ENCODE assay signal across 16 mouse cellular contexts in genomic region chr11:100322591-100323258, GRCm38 (mm10). TPM values are rescaled to one million over a fixed set of nuclear protein-coding genes. Genes with fewer than 3 reads are reported as not detected.
DNase-seq lines count a peak whose midpoint lies in the region; ATAC-seq and TF ChIP-seq lines count a peak whose summit lies in the region.
"Had no signal": no experiment of that assay in that cellular context is flagged by ENCODE, and none has a peak within 500 bp of the region (broad histone marks: within the 10 kb centered on the region; RNA-seq: fewer than 3 reads in every experiment).

No protein-coding gene starts in this region.

- intact Hi-C loops in gastrocnemius, adult 2 months (cut with DNase I), result no loop called here
- intact Hi-C loops in gastrocnemius, postnatal 14 days (cut with DNase I; ENCODE audit: low total_unique reads), result no loop called here

- H3K4me3 ChIP-seq in gastrocnemius, adult 2 months, result no peak overlapping the region
- H3K4me3 ChIP-seq in neural tube, embryonic 13.5 days, result no peak overlapping the region
- H3K4me3 ChIP-seq in neural tube, embryonic 15.5 days (replicated peaks), result no peak overlapping the region
- no peak overlapping the region for H3K4me3 ChIP-seq in intestine, postnatal 0 days (ENCODE audit: low read depth, low read length)
- H3K4me3 ChIP-seq: embryonic facial prominence, embryonic 13.5 days; midbrain, embryonic 15.5 days had no signal

- no peak for TF ChIP-seq CTCF in gastrocnemius, adult 2 months (IDR thresholded peaks at IDR 0.05)
- TF ChIP-seq CTCF in intestine, postnatal 0 days (IDR thresholded peaks at IDR 0.05; ENCODE audit: low read depth), result no peak

- H3K9me3 ChIP-seq in neural tube, embryonic 13.5 days, result no peaks in the 10 kb centered on the region
- no peaks in the 10 kb centered on the region for H3K9me3 ChIP-seq in neural tube, embryonic 15.5 days (replicated peaks)
- no peaks in the 10 kb centered on the region for H3K9me3 ChIP-seq in intestine, postnatal 0 days (ENCODE audit: control insufficient read depth)
- H3K9me3 ChIP-seq: embryonic facial prominence, embryonic 13.5 days; midbrain, embryonic 15.5 days had no signal

- H3K4me1 ChIP-seq in neural tube, embryonic 13.5 days (replicated peaks), result peaks cover 24% of the 10 kb centered on the region
- peaks cover 21% of the 10 kb centered on the region for H3K4me1 ChIP-seq in neural tube, embryonic 15.5 days
- no peaks in the 10 kb centered on the region for H3K4me1 ChIP-seq in intestine, postnatal 0 days (replicated peaks; ENCODE audit: control insufficient read depth, insufficient read depth, low read length)

- no peaks in the 10 kb centered on the region for H3K27me3 ChIP-seq in neural tube, embryonic 13.5 days
- H3K27me3 ChIP-seq in neural tube, embryonic 15.5 days (replicated peaks), result no peaks in the 10 kb centered on the region
- H3K27me3 ChIP-seq in intestine, postnatal 0 days (replicated peaks; ENCODE audit: control insufficient read depth, insufficient read depth, low read length), result no peaks in the 10 kb centered on the region
- H3K27me3 ChIP-seq: embryonic facial prominence, embryonic 13.5 days; midbrain, embryonic 15.5 days had no signal

- H3K9ac ChIP-seq in neural tube, embryonic 13.5 days, result no peak overlapping the region
- H3K9ac ChIP-seq in neural tube, embryonic 15.5 days (replicated peaks), result no peak overlapping the region
- H3K9ac ChIP-seq in intestine, postnatal 0 days (ENCODE audit: low read depth, low read length), result no peak overlapping the region
- H3K9ac ChIP-seq: embryonic facial prominence, embryonic 13.5 days; midbrain, embryonic 15.5 days had no signal

- H3K36me3 ChIP-seq in neural tube, embryonic 13.5 days, result peaks cover 24% of the 10 kb centered on the region
- peaks cover 17% of the 10 kb centered on the region for H3K36me3 ChIP-seq in neural tube, embryonic 15.5 days
- H3K36me3 ChIP-seq in intestine, postnatal 0 days (ENCODE audit: control insufficient read depth, insufficient read depth), result peaks cover 19% of the 10 kb centered on the region

- DNase-seq in gastrocnemius, adult 2 months, result no peak
- DNase-seq in gastrocnemius, postnatal 14 days, result no peak
- DNase-seq in cerebellum, postnatal 4 days (ENCODE audit: low spot score in 2 of 2), result no peak
- no peak for DNase-seq in heart, adult 9 months (ENCODE audit: low spot score in 2 of 2)
- no peak for DNase-seq in layer of hippocampus, postnatal 10 days (ENCODE audit: low spot score in 2 of 2)
- DNase-seq: thymus, adult 18-20 months had no signal

- peak overlapping the region; percentile 16; the same call in 1 of the 2 replicates for H3K27ac ChIP-seq in gastrocnemius, adult 2 months
- H3K27ac ChIP-seq in neural tube, embryonic 13.5 days (replicated peaks), result peak overlapping the region; percentile 18; the same call in 1 of the 2 replicates
- H3K27ac ChIP-seq in neural tube, embryonic 15.5 days (replicated peaks), result no peak overlapping the region
- H3K27ac ChIP-seq in intestine, postnatal 0 days (ENCODE audit: low read depth, low read length), result peak overlapping the region; percentile 46
- H3K27ac ChIP-seq: embryonic facial prominence, embryonic 13.5 days; midbrain, embryonic 15.5 days had no signal

- no peak for ATAC-seq in neural tube, embryonic 13.5 days (ENCODE audit: low read depth)
- ATAC-seq in neural tube, embryonic 15.5 days (ENCODE audit: low FRiP score), result no peak
- 0 out of 2 replicates have a peak, but pooled peaks have one; percentile 3 for ATAC-seq in intestine, postnatal 0 days
- ATAC-seq: midbrain, embryonic 15.5 days had no signal

- H3K4me2 ChIP-seq in neural tube, embryonic 13.5 days, result no peak overlapping the region
- H3K4me2 ChIP-seq in neural tube, embryonic 15.5 days, result no peak overlapping the region
- H3K4me2 ChIP-seq in intestine, postnatal 0 days (replicated peaks; ENCODE audit: low read depth), result peak overlapping the region; percentile 25
- H3K4me2 ChIP-seq: midbrain, embryonic 15.5 days had no signal

- WGBS in neural tube, embryonic 13.5 days, result 60% methylated on average over 3 of the region's 3 CpGs
- WGBS in neural tube, embryonic 15.5 days, result 71% methylated on average over 3 of the region's 3 CpGs
- WGBS in intestine, postnatal 0 days, result 45% methylated on average over 3 of the region's 3 CpGs

RNA-seq across cellular contexts. Expression of gene Eif1, which starts 3.0 kb away (rescaled TPM):
- 1,000 to 10,000 TPM; 1,442 to 1,567 TPM for total RNA-seq in gastrocnemius, adult 2 months (2021)
- 100 to 1,000 TPM; 781 to 791 TPM for total RNA-seq in gastrocnemius, postnatal 14 days (2021)
- 1,277 and 1,563 TPM in 2 replicates for polyA plus RNA-seq in neural tube, embryonic 13.5 days (2015; fragmentation: Nextera tagmentation; extraction: Ambion mirVana)
- 1,270 and 1,336 TPM in 2 replicates for polyA plus RNA-seq in neural tube, embryonic 15.5 days (2015; fragmentation: Nextera tagmentation; extraction: Ambion mirVana)
- 1,650 and 1,730 TPM in 2 replicates for polyA plus RNA-seq in intestine, postnatal 0 days (2015; fragmentation: Nextera tagmentation; extraction: Ambion mirVana)
- 100 to 1,000 TPM; 648 to 674 TPM for total RNA-seq in layer of hippocampus, postnatal 10 days (2021)

RNA-seq across cellular contexts. Expression of gene Gast, which starts 11.5 kb away (rescaled TPM):
- not detected for total RNA-seq in gastrocnemius, adult 2 months (2021)
- total RNA-seq in gastrocnemius, postnatal 14 days (2021), result not detected
- polyA plus RNA-seq in neural tube, embryonic 13.5 days (2015; fragmentation: Nextera tagmentation; extraction: Ambion mirVana), result 0.76 TPM in 1 of 2 replicates, not detected in the other
- polyA plus RNA-seq in neural tube, embryonic 15.5 days (2015; fragmentation: Nextera tagmentation; extraction: Ambion mirVana), result 0.75 TPM in 1 of 2 replicates, not detected in the other
- polyA plus RNA-seq in intestine, postnatal 0 days (2015; fragmentation: Nextera tagmentation; extraction: Ambion mirVana), result 1.1 and 5.0 TPM in 2 replicates
- not detected for total RNA-seq in layer of hippocampus, postnatal 10 days (2021)
- total RNA-seq: adrenal gland, postnatal 14 days had no signal
- polyA plus RNA-seq: cerebellum, adult 2 months; heart, embryonic 16.5 days; lung, embryonic 16.5 days; spleen, adult 2 months had no signal

RNA-seq across cellular contexts. Expression of gene Hap1, which starts 33.2 kb away (rescaled TPM):
- under 1 TPM in 1 of 2 experiments, not detected in 1; 0.14 TPM for total RNA-seq in gastrocnemius, adult 2 months (2021)
- total RNA-seq in gastrocnemius, postnatal 14 days (2021), result under 1 TPM; 0.66 to 0.82 TPM
- 62.7 and 67.4 TPM in 2 replicates for polyA plus RNA-seq in neural tube, embryonic 13.5 days (2015; fragmentation: Nextera tagmentation; extraction: Ambion mirVana)
- polyA plus RNA-seq in neural tube, embryonic 15.5 days (2015; fragmentation: Nextera tagmentation; extraction: Ambion mirVana), result 233 and 264 TPM in 2 replicates
- 10.0 and 10.4 TPM in 2 replicates for polyA plus RNA-seq in intestine, postnatal 0 days (2015; fragmentation: Nextera tagmentation; extraction: Ambion mirVana)
- 100 to 1,000 TPM; 124 to 125 TPM for total RNA-seq in layer of hippocampus, postnatal 10 days (2021)

RNA-seq across cellular contexts. Expression of gene Krt42, which starts 53.1 kb away (rescaled TPM):
- not detected for total RNA-seq in gastrocnemius, adult 2 months (2021)
- total RNA-seq in gastrocnemius, postnatal 14 days (2021), result not detected
- not detected in 2 replicates for polyA plus RNA-seq in neural tube, embryonic 13.5 days (2015; fragmentation: Nextera tagmentation; extraction: Ambion mirVana)
- polyA plus RNA-seq in neural tube, embryonic 15.5 days (2015; fragmentation: Nextera tagmentation; extraction: Ambion mirVana), result not detected in 2 replicates
- polyA plus RNA-seq in intestine, postnatal 0 days (2015; fragmentation: Nextera tagmentation; extraction: Ambion mirVana), result 0.12 and 0.18 TPM in 2 replicates
- total RNA-seq in layer of hippocampus, postnatal 10 days (2021), result not detected
- total RNA-seq: adrenal gland, postnatal 14 days had no signal
- polyA plus RNA-seq: cerebellum, adult 2 months; heart, embryonic 16.5 days; lung, embryonic 16.5 days; midbrain, embryonic 15.5 days; spleen, adult 2 months had no signal

Comparison
In these comparisons a context has a peak if more than half of its experiments do, and no peak if none do; other contexts are left out.
1. RNA of gene Hap1, which starts 33.2 kb away (total RNA-seq): 124 to 125 TPM in layer of hippocampus, postnatal 10 days; 0.66 to 0.82 TPM in gastrocnemius, postnatal 14 days and 0.14 TPM in gastrocnemius, adult 2 months; every median in the first group is over 10 times any median in the second.